Mouse (Mus musculus) frontal cortex, adult (tissue): ENCODE results near the gene Otop2.
A peak's percentile ranks its signal among the peaks of the same experiment; 100 is the strongest.

Source experiments
- ATAC-seq: cut with Nextera tagmentation; 2 replicates; pipeline ENCODE4 v1.9.2; 2017; ENCODE audit warnings: mild to moderate bottlenecking, moderate library complexity, mixed read lengths; ENCODE audit not compliant: low TSS enrichment

Gene Otop2

DNA sequence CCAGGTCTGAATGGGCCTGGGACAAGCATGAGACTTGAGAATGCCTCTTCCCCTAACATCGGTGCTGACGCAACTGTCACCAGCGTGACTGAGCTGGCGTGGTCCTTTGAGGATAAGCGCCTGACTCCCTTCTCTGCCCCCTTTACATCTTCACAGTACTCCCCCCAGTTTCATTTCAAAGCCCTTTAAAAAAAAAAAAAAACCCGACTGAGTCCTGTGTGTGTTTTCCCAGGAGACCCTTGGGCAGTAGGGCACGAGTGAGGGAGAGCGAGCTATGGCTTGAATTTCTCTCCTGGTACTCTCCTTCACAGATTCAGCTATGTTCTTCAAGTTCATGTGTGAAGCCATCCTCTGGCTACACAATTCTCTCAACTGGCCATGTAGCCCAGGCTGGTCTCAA is 8.8 kb upstream of the Otop2 start:
- ATAC-seq = no peak

DNA sequence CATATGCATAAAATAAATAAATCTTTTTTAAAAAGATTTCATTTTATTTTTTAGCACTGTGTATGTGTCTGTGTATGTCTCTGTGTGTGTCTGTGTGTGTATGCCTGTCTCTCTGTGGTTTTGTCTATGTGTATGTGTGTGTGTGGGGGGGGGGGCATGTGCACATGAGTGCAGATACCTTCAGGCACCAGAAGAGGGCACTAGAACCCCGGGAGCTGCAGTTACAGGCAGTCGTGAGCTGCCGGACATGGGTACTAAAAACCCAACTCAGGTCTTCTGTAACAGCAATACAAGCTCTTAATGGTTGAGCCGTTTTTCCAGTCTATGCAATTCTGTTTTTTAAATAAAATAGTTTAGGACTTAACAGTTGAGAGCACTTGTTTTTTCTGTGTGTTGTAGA is 6.2 kb upstream of the Otop2 start:
- no peak for ATAC-seq

DNA sequence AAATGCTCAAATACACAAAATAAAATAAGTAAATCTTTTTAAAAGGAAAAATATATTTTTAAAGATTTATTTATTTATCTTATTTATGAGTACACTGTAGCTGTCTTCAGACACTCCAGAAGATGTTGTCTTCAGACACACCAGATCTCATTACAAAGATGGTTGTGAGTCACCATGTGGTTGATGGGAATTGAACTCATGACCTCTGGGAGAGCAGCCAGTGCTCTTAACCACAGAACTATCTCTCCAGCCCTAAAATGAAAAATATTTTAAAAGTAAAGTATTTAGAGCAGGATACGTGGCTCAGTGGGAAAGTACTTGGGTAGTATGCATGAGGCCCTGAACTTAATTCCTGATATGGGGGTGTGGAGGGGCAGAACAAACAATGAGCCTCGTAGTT is 5.6 kb upstream of the Otop2 start:
- no peak for ATAC-seq

DNA sequence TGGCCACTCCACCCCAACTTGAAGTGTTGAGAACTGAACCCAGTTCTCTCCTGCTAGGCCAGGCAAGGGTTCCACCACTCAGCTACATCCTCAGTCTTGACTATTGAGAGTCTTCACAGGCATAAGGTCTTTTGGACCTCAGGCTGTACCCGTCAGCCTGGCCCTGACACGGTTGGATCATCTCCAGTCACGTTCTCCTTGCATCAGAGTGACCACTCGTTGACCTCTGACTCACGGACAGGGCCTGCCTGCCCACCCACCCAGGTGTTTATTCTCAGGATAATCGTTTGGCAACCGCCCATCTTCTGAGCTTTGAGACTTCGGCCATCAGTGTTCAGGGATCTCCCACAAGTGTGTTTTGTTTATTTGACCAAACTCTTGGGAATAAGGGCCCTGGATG is 3.8 kb upstream of the Otop2 start:
- no peak for ATAC-seq

DNA sequence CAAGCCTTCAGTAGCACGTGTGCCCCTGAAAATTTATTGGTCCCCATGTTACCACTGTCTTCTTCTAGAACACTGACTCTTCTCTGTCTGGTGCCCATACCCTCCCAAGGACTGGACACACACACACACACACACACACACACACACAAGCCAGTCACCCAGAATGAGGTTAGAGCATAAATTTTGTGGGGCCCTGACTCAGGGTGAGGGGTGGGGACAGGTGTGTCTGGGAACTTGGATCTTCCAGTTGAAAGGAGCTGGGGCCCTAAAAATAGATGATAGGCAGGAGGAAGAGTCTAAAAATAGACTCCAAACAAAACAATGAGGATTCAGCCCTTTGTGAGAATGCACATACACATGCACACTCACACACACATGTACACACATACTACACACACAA is 1.8 kb downstream of the Otop2 start:
- ATAC-seq = no peak

DNA sequence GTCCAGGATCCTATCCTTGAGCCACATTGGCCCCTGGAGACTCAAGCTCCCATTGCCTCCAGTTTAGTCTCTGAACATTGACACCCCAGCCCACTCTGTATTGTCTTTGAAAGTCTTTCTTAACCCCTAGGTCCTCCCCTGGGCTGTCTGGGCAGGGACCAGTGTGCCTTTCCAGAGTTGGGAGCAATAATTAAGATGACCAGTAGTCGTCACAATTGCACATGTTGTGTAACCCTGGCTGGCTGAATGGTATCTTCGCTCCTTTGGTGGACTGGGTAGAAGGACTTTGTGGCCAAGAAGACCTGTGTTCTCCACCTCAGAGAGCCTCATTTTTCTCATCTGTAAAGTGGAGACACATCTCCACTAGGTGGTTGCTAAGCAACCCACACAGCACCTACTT is 7.3 kb downstream of the Otop2 start:
- ATAC-seq = no peak

DNA sequence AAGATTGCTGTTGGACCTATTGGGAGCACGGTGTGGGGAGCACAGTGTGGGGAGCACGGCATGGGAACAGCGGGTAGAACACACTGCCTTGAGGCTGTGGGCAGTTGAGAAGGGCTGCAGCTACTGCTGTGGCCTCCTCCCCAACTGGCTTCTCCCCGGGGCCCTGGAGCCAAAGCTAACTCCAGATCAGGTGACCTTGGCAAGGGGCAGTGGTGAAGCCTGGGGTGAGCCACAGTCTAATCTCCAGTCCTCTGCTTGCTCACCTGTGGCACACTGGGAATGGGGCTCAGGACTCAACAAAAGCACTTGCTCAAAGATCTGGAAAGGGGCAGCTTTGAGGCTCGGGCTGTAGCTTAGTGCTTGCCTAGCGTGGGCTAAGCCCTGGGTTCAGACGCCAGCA is 10.2 kb downstream of the Otop2 start:
- no peak for ATAC-seq

DNA sequence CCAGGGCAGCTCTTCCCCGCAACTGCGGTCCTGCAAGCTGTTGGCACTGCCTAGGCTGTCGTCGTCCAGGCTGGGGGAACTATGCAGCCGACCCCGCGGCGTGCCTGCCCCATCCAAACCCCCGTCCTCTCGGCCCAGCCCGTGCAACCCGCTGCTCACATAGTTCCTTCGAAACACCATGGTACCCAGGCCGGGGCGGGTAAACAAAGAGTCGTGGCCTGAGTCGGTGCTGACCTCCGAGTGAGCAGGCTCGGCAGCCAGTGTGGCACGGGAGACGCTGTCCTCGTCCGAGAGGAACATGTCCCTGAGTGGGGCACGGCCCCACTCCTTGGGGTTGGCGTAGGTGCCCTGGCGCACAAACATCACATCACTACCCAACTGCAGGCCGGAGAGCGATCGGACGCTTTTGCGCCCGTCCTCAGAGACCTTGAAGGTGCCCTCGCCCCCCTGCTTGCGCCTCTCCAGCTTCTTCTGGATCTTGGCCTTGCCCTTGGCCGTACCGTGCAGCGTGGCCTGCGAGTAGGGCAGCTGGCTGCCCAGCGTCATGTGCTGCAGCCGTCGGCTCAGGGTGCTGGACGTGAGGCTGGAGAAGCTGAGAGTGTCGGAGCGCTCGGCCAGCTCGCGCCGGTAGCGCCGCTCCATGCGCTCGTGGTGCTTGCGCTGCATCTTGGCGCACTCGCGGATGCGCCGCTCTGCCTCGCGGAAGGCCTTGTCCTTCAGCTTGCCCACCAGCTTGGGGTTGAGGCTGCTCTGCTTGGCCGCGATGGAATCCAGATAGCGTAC is 11.5 kb downstream of the Otop2 start:
- no peak for ATAC-seq

DNA sequence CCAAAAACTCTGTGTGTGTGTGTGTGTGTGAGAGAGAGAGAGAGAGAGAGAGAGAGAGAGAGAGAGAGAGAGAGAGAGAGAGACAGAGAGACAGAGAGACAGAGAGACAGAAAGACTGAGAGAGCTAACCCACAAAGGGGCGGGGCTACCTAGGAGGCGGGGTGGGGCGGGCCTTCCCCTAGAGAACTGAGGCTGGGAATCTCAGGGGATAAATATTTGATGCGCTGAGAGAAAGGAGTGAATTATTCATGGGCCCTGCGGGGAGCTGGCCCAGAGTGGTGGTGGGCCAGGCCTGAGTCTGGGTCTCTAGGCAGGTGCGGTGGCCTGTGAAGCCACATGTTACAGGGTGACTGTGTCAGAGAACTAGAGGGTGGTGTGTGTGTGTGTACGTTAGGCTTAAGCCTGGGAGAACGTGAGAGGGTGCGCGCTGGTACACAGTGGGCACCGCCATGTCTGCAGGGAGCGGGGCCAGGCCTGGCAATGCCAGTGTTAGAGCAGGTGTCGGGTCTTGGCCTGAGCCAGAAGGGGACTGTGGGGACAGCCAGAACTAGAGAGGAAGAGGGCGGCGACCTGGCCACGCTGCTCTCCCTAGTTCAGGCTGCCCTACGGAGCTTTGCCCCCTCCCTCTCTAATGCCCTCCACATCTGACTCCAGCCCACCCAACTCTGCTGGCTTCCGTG is 12.9 kb downstream of the Otop2 start:
- no peak for ATAC-seq

DNA sequence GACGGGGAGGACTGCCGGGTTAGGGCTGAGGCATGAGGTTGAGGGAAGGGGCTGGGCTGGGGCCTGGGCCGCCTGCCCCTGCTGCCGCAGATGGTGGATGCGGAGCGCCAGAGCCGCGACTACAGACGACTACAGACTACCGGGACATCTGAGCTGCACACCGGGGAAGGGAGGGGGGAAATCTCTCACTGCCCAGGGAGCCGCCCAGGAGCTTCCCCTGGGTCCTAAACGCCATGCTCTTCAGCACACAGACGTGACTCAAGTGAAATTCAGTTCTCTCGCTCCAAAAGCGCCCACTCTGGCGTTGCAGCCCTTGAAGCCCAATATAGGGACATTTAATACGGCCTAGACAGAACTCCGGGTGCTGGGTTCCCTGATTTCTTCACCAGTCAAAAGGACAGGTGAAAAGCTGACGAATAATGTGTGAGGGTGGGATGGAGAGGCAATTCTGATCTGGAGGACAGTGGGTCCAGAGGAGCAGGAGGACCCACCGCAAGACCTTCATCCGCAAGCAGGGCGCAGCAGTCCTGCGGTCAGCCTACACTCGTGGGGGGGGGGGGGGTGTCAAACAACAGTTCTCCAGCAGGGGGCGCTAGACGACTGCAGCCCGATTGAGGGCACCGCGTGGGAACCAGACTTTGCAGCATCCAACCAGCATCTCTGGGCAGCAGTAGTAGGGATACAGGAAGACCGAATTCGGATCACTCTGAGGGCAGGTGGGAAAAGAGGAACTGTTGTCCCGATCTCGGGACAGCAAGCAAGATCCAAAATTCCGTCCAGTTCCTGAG is 15.1 kb downstream of the Otop2 start, which contains the start of gene Ush1g:
Ush1g (minus strand) TSS at position 136 of the 788 bp plus-strand sequence.
- peak; percentile 69 for ATAC-seq

DNA sequence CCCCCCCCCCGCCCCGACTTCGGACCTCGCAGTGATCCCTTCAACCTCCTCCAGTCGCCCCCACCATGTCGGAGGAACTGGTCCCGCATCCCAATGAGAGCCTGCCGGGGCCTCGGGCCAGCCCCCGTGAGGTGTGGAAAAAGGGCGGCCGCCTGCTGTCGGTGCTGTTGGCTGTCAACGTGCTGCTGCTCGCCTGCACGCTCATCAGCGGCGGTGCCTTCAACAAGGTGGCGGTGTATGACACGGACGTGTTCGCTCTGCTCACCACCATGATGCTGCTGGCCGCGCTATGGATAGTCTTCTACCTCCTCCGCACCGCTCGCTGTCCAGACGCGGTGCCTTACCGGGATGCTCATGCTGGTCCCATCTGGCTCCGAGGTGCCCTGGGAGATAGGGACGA is 16.4 kb downstream of the Otop2 start:
- no peak for ATAC-seq

DNA sequence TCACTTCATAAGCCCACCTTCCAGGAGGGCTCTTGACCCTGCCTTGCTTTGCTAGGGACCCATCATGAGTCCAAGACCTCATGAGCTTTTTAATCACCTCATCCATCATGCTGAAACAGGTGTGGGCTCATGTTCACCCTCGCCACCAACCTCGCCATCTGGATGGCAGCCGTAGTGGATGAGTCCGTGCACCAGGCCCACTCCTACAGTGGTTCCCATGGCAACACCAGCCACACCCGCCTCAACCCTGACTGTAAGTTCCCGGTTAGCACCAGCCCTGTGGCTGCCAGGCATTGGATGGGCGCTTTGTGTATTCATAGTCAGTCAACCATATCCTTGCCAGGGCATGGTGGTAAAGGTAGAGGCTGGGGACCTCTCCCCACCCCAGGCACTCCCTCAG is 19.8 kb downstream of the Otop2 start:
- peak; percentile 72 for ATAC-seq

DNA sequence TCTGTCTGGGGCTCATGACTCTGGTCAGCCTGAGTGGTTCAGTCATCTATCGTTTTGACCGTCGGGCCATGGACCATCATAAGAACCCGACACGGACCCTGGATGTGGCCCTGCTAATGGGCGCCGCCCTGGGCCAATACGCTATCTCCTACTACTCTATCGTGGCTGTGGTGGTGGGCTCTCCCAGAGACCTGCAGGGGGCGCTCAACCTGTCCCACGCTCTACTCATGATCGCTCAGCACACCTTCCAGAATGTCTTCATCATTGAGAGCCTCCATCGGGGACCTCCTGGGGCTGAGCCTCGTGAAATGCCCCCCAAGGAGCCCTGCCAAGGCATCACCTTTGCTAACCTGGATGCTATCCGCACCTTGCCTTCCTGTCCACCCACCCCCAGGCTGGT is 22.4 kb downstream of the Otop2 start:
- no peak for ATAC-seq

DNA sequence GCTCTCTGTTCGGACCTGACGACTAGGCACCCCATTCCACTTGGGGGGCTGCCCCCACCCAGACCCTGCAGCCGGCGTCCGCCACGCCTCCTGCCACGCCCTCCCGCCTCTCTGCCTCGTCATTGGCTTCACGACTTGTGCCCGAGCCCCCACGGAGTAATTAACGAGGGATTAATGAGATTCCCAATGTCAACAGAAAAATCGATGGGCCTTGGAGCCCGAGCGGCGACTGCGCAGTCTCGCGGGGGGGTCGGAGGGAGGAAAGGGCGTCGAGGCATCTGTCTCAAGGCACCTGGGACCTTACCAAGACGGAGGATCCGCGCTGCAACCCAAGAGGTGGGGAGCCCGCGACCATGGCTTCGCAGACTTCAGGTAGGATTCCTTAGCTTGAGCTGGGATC is 27.6 kb downstream of the Otop2 start, which contains the start of gene Otop3:
Otop3 (plus strand) TSS at position 201 of the 400 bp plus-strand sequence.
- no peak for ATAC-seq

DNA sequence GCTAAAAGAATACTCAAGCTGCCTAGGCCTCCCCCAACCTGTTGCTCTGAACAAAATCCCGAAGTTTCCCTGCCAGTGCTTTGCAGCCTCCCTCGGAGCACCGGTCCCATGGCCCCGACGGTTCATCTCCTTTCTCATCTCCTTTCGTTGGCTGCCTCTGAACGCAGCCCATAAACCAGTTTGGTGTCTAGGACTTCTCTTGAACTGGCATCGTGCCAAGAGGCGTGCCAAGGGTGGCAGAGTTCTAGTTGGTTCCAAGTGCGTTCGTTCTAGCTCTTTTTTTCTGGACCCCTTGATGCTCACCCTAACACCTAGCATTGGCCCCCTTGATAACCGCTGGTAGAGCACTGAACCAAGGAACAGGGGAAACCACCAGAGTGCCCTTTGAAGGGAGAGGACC is 28.3 kb downstream of the Otop2 start:
- no peak for ATAC-seq

DNA sequence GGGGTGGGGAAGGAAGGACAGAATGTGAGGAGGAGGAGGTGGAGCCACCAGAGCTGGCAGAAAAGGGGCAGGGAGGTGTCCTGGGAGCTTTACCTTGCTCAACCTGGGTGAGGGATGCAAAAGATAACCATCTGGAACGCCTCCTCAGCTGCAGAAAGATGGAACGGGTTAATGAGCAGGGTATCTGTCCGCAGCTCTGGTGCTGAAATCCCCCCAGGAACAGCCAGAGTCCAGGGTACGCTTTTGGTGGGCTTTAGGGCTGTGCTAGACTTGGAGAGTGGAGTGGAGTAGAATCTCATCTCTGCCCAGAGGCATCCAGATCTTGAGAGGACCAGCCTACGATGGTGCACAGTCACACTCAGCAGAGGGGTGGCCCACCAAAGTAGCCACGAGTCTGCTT is 29.2 kb downstream of the Otop2 start:
- ATAC-seq = no peak

DNA sequence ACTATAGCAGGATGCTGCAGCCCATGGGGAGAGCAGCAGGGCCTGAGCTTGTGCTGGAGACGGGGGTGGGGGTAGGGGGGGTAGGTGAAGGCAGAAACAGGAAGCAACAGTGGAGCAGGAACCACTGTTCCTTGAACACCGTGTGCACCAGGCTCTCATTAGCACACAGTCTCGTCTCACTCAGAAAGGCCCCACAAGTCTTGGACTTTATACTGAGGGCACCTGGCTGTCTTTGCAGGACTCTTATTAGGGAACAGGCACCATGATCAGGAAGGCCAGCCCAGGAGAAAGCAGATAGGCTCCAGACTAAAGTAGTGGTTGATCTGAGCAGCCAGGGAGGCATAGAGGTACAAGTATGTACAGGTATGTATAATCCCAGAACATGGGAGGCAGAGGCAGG is 30.4 kb downstream of the Otop2 start:
- ATAC-seq = no peak

DNA sequence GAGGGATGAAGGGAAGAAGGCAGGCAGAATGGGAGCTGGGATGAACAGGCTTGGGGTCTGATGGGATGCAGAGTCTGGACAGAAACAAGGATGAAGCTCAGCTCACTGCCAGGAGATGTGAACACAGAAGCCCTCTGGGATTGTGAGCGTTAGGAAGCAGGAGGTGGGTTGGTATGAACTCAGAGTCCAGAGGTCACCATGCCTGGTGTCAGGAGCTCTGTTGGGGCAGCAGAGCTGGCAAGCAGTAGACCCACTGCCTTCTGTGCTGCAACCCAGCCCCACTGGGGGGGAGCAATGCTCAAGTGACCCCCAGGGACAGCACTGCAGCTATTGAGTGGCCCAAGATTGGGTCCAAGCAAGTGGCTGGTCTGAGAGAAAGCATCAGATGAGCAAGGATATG is 30.9 kb downstream of the Otop2 start:
- ATAC-seq = no peak

DNA sequence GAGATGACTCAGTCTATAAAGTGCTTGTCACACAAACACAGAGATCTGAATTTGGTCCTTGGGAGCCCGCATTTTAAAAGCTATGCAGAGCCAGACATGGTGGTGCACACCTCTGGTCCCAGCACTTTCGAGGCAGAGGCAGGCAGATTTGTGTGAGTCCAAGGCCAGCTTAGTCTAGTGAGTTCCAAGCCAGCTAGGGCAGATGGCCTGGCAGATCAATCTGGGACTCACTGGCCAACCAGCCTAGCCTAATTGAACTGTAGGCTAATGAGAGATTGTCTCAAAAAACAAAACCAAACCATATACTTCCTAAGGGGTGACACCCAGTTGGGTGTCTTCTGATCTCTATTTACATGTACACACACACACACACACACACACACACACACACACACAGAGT is 34.3 kb downstream of the Otop2 start:
- ATAC-seq = no peak

DNA sequence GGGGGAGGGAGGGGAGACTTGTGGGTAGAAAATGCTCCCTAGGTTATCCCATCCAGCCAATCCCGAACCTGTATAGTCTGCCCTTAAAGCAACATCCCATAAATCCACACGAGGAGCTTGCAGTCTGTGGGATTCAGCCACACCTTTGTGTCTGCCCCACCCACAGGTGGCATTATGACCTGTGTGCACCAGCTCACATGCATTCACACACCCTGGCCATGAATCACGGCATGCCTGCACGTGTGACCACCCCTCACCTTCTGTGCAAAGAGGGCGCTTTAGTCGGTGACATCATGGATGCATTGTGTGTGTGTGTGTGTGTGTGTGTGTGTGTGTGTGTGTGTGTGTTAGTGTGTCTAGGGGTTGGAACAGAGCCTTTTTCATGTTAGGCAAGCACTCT is 34.9 kb downstream of the Otop2 start:
- no peak for ATAC-seq

DNA sequence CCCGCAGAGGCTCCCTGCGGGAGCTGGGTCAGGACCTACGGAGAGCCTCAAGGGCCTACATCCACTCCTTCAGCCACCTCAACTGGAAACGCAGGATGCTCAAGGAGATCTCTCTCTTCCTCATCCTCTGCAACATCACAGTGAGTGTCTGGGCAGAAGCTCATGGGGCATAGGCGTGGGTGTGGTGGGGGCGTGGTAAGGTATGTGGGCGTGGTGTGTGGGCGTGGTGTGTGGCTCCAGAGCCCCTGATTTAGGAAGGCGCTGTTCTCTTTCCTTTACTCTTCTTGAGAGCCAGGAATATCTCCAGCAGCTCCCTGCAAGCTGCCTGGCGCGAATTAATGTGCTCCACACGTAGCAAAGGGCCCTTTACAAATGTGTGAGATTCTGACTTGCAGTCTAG is 38.0 kb downstream of the Otop2 start:
- peak; percentile 28; the same call in 1 of the 2 replicates for ATAC-seq

DNA sequence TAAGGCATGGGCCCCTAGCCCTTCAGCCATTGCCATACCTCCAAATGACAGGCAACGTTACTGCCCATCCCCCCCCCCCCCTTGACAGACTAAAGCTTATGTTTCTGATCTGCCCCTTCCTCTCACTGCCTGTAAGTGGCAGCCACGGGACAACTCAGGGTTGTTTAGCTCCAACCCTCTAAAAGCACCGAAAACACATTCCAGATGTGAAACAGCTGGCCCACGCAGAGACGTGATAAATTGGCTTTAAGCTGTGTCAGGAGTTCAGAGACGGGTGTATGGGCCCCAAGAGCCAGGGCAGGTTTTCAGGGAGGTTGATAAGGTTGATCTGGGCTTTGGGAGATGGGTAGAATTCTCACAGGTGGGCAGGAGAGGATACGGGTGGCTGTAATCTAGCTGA is 38.6 kb downstream of the Otop2 start:
- no peak for ATAC-seq
